Mouse (Mus musculus) hindbrain, embryonic 16.5 days (tissue): ENCODE data around the gene Depdc5. TPM values are rescaled to one million over a fixed set of nuclear protein-coding genes. Genes with fewer than 3 reads are reported as not detected.
A peak's percentile ranks its signal among the peaks of the same experiment; 100 is the strongest.

Experiments used
- ATAC-seq: fragments of 200-750 bp; cut with Nextera tagmentation; 2 replicates; pipeline ENCODE4 v1.8.0; 2017; ENCODE audit warnings: moderate TSS enrichment, moderate library complexity
- H3K27ac ChIP-seq: fragments of 300-500 bp; sonication (generic); 2 replicates; pipeline ENCODE4 v1.5.1; 2014; ENCODE audit warnings: low read depth, mild to moderate bottlenecking, control low read depth, low read length, moderate library complexity
- H3K27me3 ChIP-seq: fragments of 300-500 bp; sonication (generic); replicated peaks from 2 replicates; pipeline ENCODE4 v1.6.1; 2014; ENCODE audit warnings: low read length; ENCODE audit not compliant: control insufficient read depth, insufficient read depth
- H3K36me3 ChIP-seq: fragments of 300-500 bp; sonication (generic); 2 replicates; pipeline ENCODE4 v1.6.1; 2014; ENCODE audit warnings: mild to moderate bottlenecking, low read length, moderate library complexity, mixed read lengths; ENCODE audit not compliant: control insufficient read depth, insufficient read depth
- H3K4me1 ChIP-seq: fragments of 300-500 bp; sonication (generic); 2 replicates; pipeline ENCODE4 v1.6.1; 2014; ENCODE audit warnings: low read depth, low read length; ENCODE audit not compliant: control insufficient read depth, insufficient read depth
- H3K4me2 ChIP-seq: fragments of 300-500 bp; sonication (generic); 2 replicates; pipeline ENCODE4 v1.6.1; 2014; ENCODE audit warnings: mild to moderate bottlenecking, low read length, control low read depth, moderate library complexity
- H3K4me3 ChIP-seq: fragments of 300-500 bp; sonication (generic); 2 replicates; pipeline ENCODE4 v1.5.1; 2014; ENCODE audit warnings: mild to moderate bottlenecking, low read length, control low read depth, moderate library complexity
- H3K9ac ChIP-seq: fragments of 300-500 bp; sonication (generic); 2 replicates; pipeline ENCODE4 v1.6.1; 2014; ENCODE audit warnings: low read depth, mild to moderate bottlenecking, control low read depth, low read length, moderate library complexity
- H3K9me3 ChIP-seq: fragments of 300-500 bp; sonication (generic); 2 replicates; pipeline ENCODE4 v1.6.1; 2014; ENCODE audit warnings: mild to moderate bottlenecking, low read length, moderate library complexity; ENCODE audit not compliant: control insufficient read depth
- WGBS: fragments of 180-500 bp; shearing (Covaris S2); extraction: QIAGEN DNeasy Blood & Tissue Kit; methylation state at CpG from one replicate; pipeline ENCODE4 v1.1.7; 2014; 5-methylcytosine and 5-hydroxymethylcytosine counted together
- polyA plus RNA-seq: library from polyadenylated mRNA; unstranded; fragments of >200 nt; fragmentation: Nextera tagmentation; extraction: Ambion mirVana; gene quantifications from 2 replicates; pipeline ENCODE4 v1.2.1, GENCODE M21; 2015

Depdc5 gene
- polyA plus RNA-seq, 1 experiment from 2014 or later = 21.5 TPM

DNA sequence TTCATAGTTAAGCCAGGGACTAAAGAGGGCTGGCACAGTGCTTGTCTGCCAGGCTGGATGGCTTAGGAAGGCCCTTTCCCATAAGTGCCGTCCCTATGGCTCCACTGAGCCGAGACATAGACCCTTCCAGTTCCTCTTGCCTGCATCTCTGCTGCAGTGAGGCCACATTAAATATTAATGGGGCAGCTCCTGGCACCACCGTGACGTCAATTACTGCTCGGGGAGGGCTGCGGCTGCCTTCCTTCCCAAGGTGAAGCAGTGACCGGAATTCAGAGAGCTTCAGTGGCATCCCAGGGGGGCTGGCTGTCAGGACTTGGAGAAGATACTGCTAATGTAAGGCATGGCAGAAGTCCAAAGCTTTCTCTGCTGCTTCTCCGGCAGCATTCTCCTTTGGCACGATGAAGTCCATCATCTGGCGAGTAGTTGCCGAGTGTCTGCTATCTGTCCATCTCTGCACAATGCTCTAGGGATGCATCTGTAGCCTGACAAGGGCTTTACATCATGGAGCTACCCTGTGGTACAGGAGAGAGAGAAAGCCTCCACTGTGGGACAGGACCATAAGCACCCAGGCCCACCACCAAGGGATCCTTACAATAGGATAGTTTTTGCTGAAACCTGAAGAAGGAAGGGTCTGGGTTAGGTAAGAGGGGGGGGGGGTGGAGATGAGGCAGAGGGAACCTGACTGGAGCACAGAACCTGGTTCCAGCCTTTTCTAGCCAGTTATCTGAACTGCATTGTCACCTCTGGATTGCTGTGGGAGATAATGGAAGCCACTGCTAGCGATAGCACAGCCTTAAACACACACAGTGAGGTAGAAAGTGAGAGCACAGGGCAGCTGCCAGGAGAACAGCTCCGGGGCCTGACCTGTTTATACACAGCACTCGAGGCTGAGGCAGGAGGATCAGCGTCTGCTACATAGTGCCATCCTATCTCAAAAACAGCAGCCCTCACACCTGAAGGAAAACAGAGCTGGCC, 147.9 kb downstream of the Depdc5 start:
- H3K27ac ChIP-seq = peak overlapping the region; percentile 74
- ATAC-seq = peak; percentile 66
- WGBS = 29% methylated on average over 15 of the region's 15 CpGs
- H3K4me1 ChIP-seq = peaks cover 24% of the 10 kb centered on the region
- no peaks in the 10 kb centered on the region for H3K9me3 ChIP-seq
- H3K9ac ChIP-seq = peak overlapping the region; percentile 41
- no peaks in the 10 kb centered on the region for H3K36me3 ChIP-seq
- no peaks in the 10 kb centered on the region for H3K27me3 ChIP-seq
- H3K4me3 ChIP-seq = no peak overlapping the region
- peak overlapping the region; percentile 20 for H3K4me2 ChIP-seq

DNA sequence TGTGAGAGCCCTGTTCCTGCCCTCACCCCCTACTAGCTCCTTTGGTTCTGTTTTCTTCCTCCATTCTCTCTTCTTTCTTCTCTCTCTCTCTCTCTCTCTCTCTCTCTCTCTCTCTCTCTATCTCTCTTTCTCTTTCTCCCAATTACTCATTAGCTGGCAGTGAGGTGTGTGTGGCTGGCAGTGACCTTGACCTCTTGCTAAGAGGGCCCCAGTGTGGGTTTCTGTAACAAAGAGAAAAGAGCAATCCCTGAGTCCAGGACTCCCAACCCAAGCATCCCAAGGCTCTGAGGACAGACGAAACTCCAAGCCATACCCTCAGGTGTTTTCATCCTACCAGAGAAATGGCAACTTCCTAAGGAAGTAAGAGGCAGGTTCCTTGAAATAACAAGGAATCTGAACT, 150.6 kb downstream of the Depdc5 start:
- H3K9me3 ChIP-seq = no peaks in the 10 kb centered on the region
- ATAC-seq = no peak
- H3K4me2 ChIP-seq = no peak overlapping the region
- H3K4me3 ChIP-seq = no peak overlapping the region
- no peaks in the 10 kb centered on the region for H3K36me3 ChIP-seq
- no peak overlapping the region for H3K27ac ChIP-seq
- 88% methylated on average over 1 of the region's 1 CpGs for WGBS
- no peak overlapping the region for H3K9ac ChIP-seq
- H3K27me3 ChIP-seq = no peaks in the 10 kb centered on the region
- peaks cover 20% of the 10 kb centered on the region for H3K4me1 ChIP-seq

DNA sequence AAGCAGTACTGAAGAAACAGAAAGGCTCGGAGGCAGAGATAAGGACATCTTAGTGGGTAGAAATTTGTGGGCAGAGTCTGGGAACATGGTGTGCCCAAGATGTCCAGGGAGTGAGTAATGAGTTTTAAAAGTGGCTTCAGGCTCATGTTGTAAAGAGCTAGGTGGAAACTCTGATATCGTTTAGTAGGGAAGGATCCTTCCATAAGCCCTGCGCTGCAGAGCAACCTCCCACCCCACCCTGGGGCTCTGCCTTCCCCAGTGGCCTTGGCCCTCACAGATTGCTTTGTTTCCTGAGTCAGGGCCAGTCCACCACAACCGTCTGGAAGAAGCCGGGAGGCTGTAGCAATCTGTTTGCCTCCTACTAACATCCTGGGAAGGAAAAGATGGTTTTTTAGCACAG, 152.1 kb downstream of the Depdc5 start:
- H3K9ac ChIP-seq = no peak overlapping the region
- H3K36me3 ChIP-seq = no peaks in the 10 kb centered on the region
- no peaks in the 10 kb centered on the region for H3K27me3 ChIP-seq
- no peak for ATAC-seq
- H3K4me2 ChIP-seq = no peak overlapping the region
- 74% methylated on average over 5 of the region's 5 CpGs for WGBS
- H3K27ac ChIP-seq = no peak overlapping the region
- H3K9me3 ChIP-seq = no peaks in the 10 kb centered on the region
- H3K4me1 ChIP-seq = peaks cover 23% of the 10 kb centered on the region
- no peak overlapping the region for H3K4me3 ChIP-seq

DNA sequence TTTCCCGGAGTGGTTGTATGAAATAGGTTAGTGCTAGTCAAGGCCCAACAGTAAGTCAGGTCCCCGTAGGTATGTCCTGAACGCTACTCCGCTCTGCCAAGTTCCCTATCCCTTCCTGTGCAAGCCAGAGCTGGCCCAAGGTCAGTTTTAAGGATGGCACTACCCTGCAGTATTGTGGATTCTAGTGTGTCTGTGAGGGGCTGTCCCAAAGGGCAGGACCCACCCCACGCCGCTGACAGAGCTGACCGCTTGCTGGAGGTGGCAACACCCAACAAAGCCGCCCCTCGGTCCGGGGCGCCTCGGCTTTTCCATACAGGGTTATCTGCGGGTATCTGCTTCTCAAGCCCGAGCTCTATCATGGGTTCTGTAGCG, 154.7 kb downstream of the Depdc5 start:
- peak; percentile 68 for ATAC-seq
- H3K9me3 ChIP-seq = no peaks in the 10 kb centered on the region
- H3K4me1 ChIP-seq = peaks cover 32% of the 10 kb centered on the region
- H3K27me3 ChIP-seq = no peaks in the 10 kb centered on the region
- peaks cover 2% of the 10 kb centered on the region; the same call in 1 of the 2 replicates for H3K36me3 ChIP-seq
- peak overlapping the region; percentile 100 for H3K27ac ChIP-seq
- peak overlapping the region; percentile 78 for H3K4me3 ChIP-seq
- H3K4me2 ChIP-seq = peak overlapping the region; percentile 85
- peak overlapping the region; percentile 90 for H3K9ac ChIP-seq
- WGBS = 2% methylated on average over 15 of the region's 15 CpGs

DNA sequence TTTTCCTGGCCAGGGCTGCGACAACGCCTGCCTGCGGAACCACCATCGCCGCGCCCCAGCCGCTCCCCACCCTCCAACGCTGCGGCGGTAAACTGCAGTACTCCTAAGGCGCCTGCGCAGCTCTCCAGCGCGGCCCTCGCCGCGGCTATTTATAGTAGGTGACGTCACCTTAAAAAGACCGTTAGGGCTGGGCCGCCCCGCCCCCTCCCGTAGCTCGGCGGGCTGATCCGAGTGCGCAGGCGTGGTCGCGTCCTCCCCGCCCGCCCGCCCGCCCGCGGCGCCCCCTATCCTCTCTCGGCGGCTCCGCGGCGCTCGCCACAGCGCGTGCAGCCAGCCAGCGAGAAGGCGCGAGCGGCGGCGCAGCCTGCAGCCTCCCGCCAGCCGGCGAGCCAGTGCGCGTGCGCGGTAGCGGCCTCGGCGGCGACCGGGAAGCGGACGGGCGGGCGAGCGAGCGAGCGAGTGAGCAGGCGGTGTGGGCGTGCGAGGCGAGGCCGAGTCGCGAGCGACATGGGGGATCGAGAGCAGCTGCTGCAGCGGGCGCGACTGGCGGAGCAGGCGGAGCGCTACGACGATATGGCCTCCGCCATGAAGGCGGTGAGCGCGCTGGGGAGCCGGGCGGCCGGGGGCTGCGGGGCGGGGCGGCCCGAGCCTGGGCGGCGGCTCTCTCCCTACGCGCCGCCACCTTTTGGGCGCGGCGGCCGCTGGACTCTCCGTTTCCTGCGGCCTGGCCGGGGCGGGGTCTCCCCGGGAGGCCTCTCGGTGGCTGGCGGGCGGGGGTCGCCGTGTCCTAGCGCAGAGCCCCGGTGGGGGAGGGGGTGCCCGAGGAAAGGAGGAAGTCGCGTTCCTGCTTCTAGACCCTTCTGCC, 155.3 kb downstream of the Depdc5 start, which contains the start of gene Ywhah:
Gene Ywhah, plus strand, starts transcription at position 256 of the 865 bp plus-strand sequence.
- WGBS = under 1% methylated on average over 93 of the region's 121 CpGs
- Histone ChIP-seq H3K9ac (peak within 1 kb of the TSS; percentile 97), H3K4me3 (peak within 1 kb of the TSS; percentile 78), H3K27me3 (no peaks in the 10 kb centered on the region), H3K9me3 (no peaks in the 10 kb centered on the region), H3K36me3 (peaks cover 2% of the 10 kb centered on the region; the same call in 1 of the 2 replicates), H3K4me2 (peak within 1 kb of the TSS; percentile 90), H3K4me1 (peaks cover 36% of the 10 kb centered on the region), H3K27ac (peak within 1 kb of the TSS; percentile 100)
- peak; percentile 97 for ATAC-seq

DNA sequence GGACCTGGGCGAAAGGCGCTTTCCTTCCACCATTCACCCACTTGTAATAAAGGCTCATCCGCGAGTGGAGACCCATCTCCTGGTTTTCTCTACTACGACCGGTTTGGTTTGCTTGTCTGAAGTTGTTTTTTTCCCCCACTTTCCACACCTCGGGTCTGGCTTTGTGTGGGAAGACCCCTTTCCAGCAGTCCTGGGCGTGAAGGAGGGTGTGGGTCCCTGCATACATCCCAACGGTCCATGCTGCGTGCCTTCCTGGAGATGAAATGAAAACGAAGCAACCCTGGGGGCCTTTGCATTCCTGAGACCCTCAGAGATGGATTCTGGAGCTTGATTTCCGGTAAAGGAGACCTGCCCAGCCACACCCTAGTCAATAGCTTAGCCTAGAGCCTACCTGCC, 155.9 kb downstream of the Depdc5 start:
- H3K9me3 ChIP-seq = no peaks in the 10 kb centered on the region
- peaks cover 42% of the 10 kb centered on the region for H3K4me1 ChIP-seq
- H3K4me3 ChIP-seq = peak overlapping the region; percentile 78
- H3K36me3 ChIP-seq = peaks cover 2% of the 10 kb centered on the region; the same call in 1 of the 2 replicates
- 0% methylated on average over 12 of the region's 12 CpGs for WGBS
- H3K9ac ChIP-seq = peak overlapping the region; percentile 97
- H3K27me3 ChIP-seq = no peaks in the 10 kb centered on the region
- no peak for ATAC-seq
- H3K27ac ChIP-seq = peak overlapping the region; percentile 100
- peak overlapping the region; percentile 90 for H3K4me2 ChIP-seq

DNA sequence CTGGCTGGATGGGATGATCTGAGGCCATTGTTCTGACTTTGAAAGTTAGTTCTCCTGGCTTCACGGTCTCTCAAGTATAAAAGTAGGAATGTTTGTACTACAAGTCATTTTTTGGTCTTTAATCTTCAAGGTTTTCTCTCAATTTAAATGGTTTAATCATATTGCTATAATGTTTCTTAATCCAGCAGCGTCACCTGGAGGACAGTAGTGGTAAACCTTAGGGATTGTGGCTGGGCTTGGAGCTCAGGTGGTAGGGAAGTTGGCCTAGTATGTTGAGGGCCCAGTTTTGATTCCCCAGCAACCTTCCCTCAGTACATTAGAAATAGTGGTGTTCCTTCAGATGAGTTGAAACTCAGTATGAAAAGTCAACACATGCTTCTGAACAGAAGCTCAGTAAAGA, 158.1 kb downstream of the Depdc5 start:
- Histone ChIP-seq H3K4me2 (peak overlapping the region; percentile 22), H3K9ac (no peak overlapping the region), H3K27me3 (no peaks in the 10 kb centered on the region), H3K4me3 (peak overlapping the region; percentile 4; the same call in 1 of the 2 replicates), H3K4me1 (peaks cover 44% of the 10 kb centered on the region), H3K27ac (no peak overlapping the region), H3K9me3 (no peaks in the 10 kb centered on the region), H3K36me3 (peaks cover 2% of the 10 kb centered on the region; the same call in 1 of the 2 replicates)
- no peak for ATAC-seq
- WGBS = 82% methylated on average over 2 of the region's 2 CpGs

DNA sequence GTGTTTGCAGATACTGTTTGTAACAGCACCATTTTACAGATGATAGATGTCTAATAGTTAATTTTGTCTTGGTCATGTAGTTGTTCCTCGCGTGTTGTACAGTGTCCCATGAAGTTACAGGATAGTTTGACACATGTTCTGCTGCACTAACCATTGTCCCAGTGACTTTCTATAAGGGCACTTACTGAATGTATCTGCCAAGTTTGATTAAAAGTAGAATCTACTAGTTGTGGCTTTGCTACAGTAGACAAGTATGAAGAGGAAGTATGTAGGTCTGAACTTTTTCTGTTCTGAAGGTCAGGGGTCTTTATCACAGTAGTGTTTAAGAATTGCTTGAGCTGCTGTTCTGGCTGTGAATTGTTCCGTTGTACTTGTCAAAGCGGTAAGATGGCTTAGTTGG, 159.8 kb downstream of the Depdc5 start:
- H3K4me3 ChIP-seq = no peak overlapping the region
- ATAC-seq = no peak
- H3K9me3 ChIP-seq = no peaks in the 10 kb centered on the region
- H3K27me3 ChIP-seq = no peaks in the 10 kb centered on the region
- no peak overlapping the region for H3K27ac ChIP-seq
- WGBS = 87% methylated on average over 4 of the region's 4 CpGs
- peaks cover 39% of the 10 kb centered on the region for H3K4me1 ChIP-seq
- H3K36me3 ChIP-seq = peaks cover 7% of the 10 kb centered on the region
- H3K4me2 ChIP-seq = no peak overlapping the region
- no peak overlapping the region for H3K9ac ChIP-seq

DNA sequence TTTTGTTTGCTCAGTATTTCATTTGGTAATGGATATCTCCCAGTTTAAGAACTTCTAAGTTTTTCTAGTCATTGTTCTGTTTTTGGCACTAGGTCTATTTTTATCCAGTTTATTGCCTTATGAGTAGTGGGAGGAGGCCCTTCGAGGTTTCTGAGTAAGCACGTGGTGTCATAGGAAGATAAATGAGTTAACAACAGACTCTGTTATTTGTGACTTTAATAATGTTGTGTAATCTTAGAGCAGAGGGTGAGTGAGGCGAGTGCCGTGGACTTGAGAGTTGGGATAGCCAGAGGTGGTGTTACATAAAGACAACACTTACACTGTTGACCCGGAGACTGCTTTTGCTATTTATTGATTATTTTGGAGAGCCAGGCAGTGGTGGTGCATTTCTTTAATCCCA, 161.0 kb downstream of the Depdc5 start:
- Histone ChIP-seq H3K27ac (no peak overlapping the region), H3K9ac (no peak overlapping the region), H3K36me3 (peaks cover 7% of the 10 kb centered on the region), H3K4me1 (peaks cover 39% of the 10 kb centered on the region), H3K4me3 (no peak overlapping the region), H3K9me3 (no peaks in the 10 kb centered on the region), H3K4me2 (no peak overlapping the region), H3K27me3 (no peaks in the 10 kb centered on the region)
- WGBS = 76% methylated on average over 5 of the region's 5 CpGs
- no peak for ATAC-seq
